Mouse (Mus musculus) cerebellum, adult 8-10 months (tissue): ENCODE measurements around the gene Olfr913.

Source experiments
- DNase-seq: peaks from one replicate; pipeline ENCODE4 v3.0.0; 2022

Gene Olfr913

GRCm38 (mm10) chr9:38592459-38592858, at the start of gene Olfr913:
TSS of gene Olfr913 (plus strand) at chr9:38592759.
- no peak for DNase-seq

GRCm38 (mm10) chr9:38579878-38580277, 12.7 kb upstream of the Olfr913 start, which contains the start of gene Olfr912:
TSS of gene Olfr912 (plus strand) at chr9:38580178.
- DNase-seq = no peak

GRCm38 (mm10) chr9:38591056-38591455, 1.5 kb upstream of the Olfr913 start:
- DNase-seq = no peak

GRCm38 (mm10) chr9:38604802-38605201, 12.2 kb downstream of the Olfr913 start, which contains the start of gene Olfr914:
TSS of gene Olfr914 (plus strand) at chr9:38605102.
- DNase-seq = no peak

GRCm38 (mm10) chr9:38632406-38632805, 39.8 kb downstream of the Olfr913 start:
- DNase-seq = no peak
